Mouse (Mus musculus) midbrain, embryonic 14.5 days (tissue): ENCODE measurements at regions not wholly inside any gene's neighbourhood (a gene's known extent, or its start where the extent isn't known, plus 50 kb on each side); places are given as distances from the start of the nearest gene placed in this dataset.
A peak's percentile ranks its signal among the peaks of the same experiment; 100 is the strongest.
"Not testable (repeated sequence)": the region's sequence is repeated elsewhere in the genome, so short reads cannot be mapped to it uniquely, and the experiment has no call there.

ENCODE experiments used
- ATAC-seq: fragments of 200-750 bp; cut with Nextera tagmentation; 2 replicates; pipeline ENCODE4 v1.8.0; 2017; ENCODE audit warnings: moderate number of reproducible peaks, moderate library complexity; ENCODE audit not compliant: low FRiP score, low TSS enrichment
- DNase-seq: peaks from one replicate; pipeline ENCODE4 v3.0.0-alpha.2; 2015
- H3K27ac ChIP-seq: fragments of 300-500 bp; sonication (generic); replicated peaks from 2 replicates; pipeline ENCODE4 v1.5.1; 2014; ENCODE audit warnings: mild to moderate bottlenecking, low read depth, low read length, moderate library complexity
- H3K27me3 ChIP-seq: fragments of 300-500 bp; sonication (generic); 2 replicates; pipeline ENCODE4 v1.6.1; 2014; ENCODE audit warnings: low read length, control low read depth, mixed read lengths; ENCODE audit not compliant: control insufficient read depth, insufficient read depth
- H3K36me3 ChIP-seq: fragments of 300-500 bp; sonication (generic); 2 replicates; pipeline ENCODE4 v1.6.1; 2014; ENCODE audit warnings: low read length, control low read depth; ENCODE audit not compliant: control insufficient read depth, insufficient read depth
- H3K4me1 ChIP-seq: fragments of 300-500 bp; sonication (generic); 2 replicates; pipeline ENCODE4 v1.6.1; 2014; ENCODE audit warnings: mild to moderate bottlenecking, antibody characterized with exemption, low read length, control low read depth; ENCODE audit not compliant: control insufficient read depth, insufficient read depth
- H3K4me2 ChIP-seq: fragments of 300-500 bp; sonication (generic); 2 replicates; pipeline ENCODE4 v1.6.1; 2014; ENCODE audit warnings: mild to moderate bottlenecking, low read length, moderate library complexity
- H3K4me3 ChIP-seq: fragments of 300-500 bp; sonication (generic); replicated peaks from 2 replicates; pipeline ENCODE4 v1.5.1; 2014; ENCODE audit warnings: low read depth, low read length
- H3K9ac ChIP-seq: fragments of 300-500 bp; sonication (generic); replicated peaks from 2 replicates; pipeline ENCODE4 v1.6.1; 2014; ENCODE audit warnings: mild to moderate bottlenecking, low read length, moderate library complexity
- H3K9me3 ChIP-seq: fragments of 300-500 bp; sonication (generic); 2 replicates; pipeline ENCODE4 v1.6.1; 2016; ENCODE audit warnings: low read length, control low read depth, mixed read lengths; ENCODE audit not compliant: control insufficient read depth
- WGBS: fragments of 180-500 bp; shearing (Covaris S2); extraction: QIAGEN DNeasy Blood & Tissue Kit; methylation state at CpG from one replicate; pipeline ENCODE4 v1.1.7; 2014; 5-methylcytosine and 5-hydroxymethylcytosine counted together

DNA sequence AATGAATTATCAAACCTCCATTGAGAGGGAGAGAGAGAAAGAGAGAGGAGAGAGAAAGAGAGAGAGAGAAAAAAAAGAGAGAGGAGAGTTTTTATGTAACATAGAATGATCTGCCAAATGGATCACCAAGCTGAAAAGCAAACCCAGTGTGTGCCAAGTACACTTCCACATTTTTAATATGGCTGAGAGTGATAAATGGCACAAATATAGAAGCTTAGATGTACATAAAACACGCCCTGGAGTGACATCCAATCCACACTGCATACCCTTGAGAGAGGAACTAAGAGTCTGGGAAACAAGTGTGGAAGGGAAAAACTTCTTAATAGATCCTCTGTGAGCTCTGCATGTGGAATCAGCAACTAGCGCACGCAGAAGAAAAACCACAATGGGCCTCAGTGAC lies 90.1 kb downstream of the Otx2 start:
- Histone ChIP-seq H3K9ac (no peak overlapping the region), H3K4me2 (no peak overlapping the region), H3K27ac (no peak overlapping the region), H3K4me3 (no peak overlapping the region), H3K4me1 (no peaks in the 10 kb centered on the region), H3K9me3 (no peaks in the 10 kb centered on the region), H3K36me3 (no peaks in the 10 kb centered on the region), H3K27me3 (no peaks in the 10 kb centered on the region)
- ATAC-seq: no peak
- DNase-seq: no peak
- WGBS: 86% methylated on average over 3 of the region's 3 CpGs

GRCm38 (mm10) chr14:48582080-48582479 lies 91.5 kb downstream of the Otx2 start:
- H3K9ac ChIP-seq: no peak overlapping the region
- H3K4me3 ChIP-seq: no peak overlapping the region
- no peak for ATAC-seq
- H3K4me1 ChIP-seq: no peaks in the 10 kb centered on the region
- no peaks in the 10 kb centered on the region for H3K9me3 ChIP-seq
- H3K27me3 ChIP-seq: no peaks in the 10 kb centered on the region
- WGBS: 88% methylated on average over 1 of the region's 1 CpGs
- H3K4me2 ChIP-seq: no peak overlapping the region
- H3K36me3 ChIP-seq: no peaks in the 10 kb centered on the region
- peak; percentile 44 for DNase-seq
- H3K27ac ChIP-seq: no peak overlapping the region

DNA sequence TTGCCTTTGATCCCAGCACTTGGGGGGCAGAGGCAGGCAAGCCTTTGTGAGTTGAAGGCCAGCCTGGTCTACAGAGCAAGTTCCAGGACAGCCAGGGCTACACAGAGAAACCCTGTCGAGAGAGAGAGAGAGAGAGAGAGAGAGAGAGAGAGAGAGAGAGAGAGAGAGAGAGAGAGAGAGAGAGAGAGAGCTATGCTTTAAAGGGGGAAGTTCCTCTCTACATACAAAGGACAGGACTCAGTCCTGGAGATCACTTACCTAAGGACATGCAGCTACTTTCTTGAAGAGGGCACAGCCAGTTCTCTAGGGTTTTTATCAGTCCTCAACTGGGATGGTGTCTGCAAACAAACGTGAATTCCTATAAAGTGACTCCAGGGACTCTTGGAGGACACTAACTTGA lies 92.3 kb downstream of the Otx2 start:
- not testable (repeated sequence) for H3K9ac ChIP-seq, H3K27ac ChIP-seq, ATAC-seq, H3K9me3 ChIP-seq, DNase-seq, H3K36me3 ChIP-seq, H3K4me1 ChIP-seq, H3K27me3 ChIP-seq, H3K4me3 ChIP-seq, H3K4me2 ChIP-seq
- 37% methylated on average over 2 of the region's 2 CpGs for WGBS

GRCm38 (mm10) chr14:48580396-48580795 lies 93.2 kb downstream of the Otx2 start:
- 14% methylated on average over 9 of the region's 9 CpGs for WGBS
- no peak overlapping the region for H3K27ac ChIP-seq
- H3K36me3 ChIP-seq: no peaks in the 10 kb centered on the region

DNA sequence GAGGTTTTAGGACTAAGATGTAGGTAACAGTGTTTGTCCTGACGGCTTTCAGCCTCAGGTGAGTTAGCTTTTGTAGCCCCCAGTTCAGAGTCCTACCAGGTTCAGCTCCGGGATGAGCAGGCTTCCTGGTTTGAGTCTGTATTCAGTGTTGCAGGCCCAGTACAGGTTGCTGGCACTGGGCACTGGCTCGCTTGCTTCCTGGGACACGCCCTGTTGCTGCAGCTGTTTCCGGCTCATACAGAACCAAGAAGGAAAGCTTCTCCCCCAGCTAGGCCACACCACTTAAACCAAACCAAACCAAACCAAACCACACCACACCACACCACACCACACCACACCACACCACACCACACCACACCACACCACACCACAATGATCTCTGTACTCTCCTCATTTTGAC lies 93.6 kb downstream of the Otx2 start:
- H3K9me3 ChIP-seq: no peaks in the 10 kb centered on the region
- DNase-seq (no peak), ATAC-seq (no peak)
- H3K4me3 ChIP-seq: no peak overlapping the region
- no peak overlapping the region for H3K27ac ChIP-seq
- no peak overlapping the region for H3K9ac ChIP-seq
- H3K36me3 ChIP-seq: no peaks in the 10 kb centered on the region
- no peaks in the 10 kb centered on the region for H3K4me1 ChIP-seq
- H3K4me2 ChIP-seq: no peak overlapping the region
- no peaks in the 10 kb centered on the region for H3K27me3 ChIP-seq
- WGBS: 89% methylated on average over 5 of the region's 5 CpGs

More at GRCm38 (mm10) chr14:48580396-48580795, 93.2 kb downstream of the Otx2 start:
- Histone ChIP-seq H3K4me2 (no peak overlapping the region), H3K4me1 (no peaks in the 10 kb centered on the region), H3K9me3 (no peaks in the 10 kb centered on the region), H3K4me3 (no peak overlapping the region), H3K27me3 (no peaks in the 10 kb centered on the region), H3K9ac (no peak overlapping the region)
- DNase-seq (peak; percentile 39), ATAC-seq (no peak)
